Mouse (Mus musculus) midbrain, postnatal 0 days (tissue): ENCODE results near the gene Sat2. TPM values are rescaled to one million over a fixed set of nuclear protein-coding genes. Genes with fewer than 3 reads are reported as not detected.

Experiments
- ATAC-seq: fragments of 200-750 bp; cut with Nextera tagmentation; 2 replicates; pipeline ENCODE4 v1.8.0; 2017; ENCODE audit warnings: moderate number of reproducible peaks, mild to moderate bottlenecking, moderate TSS enrichment, moderate library complexity; ENCODE audit not compliant: low FRiP score
- DNase-seq: peaks from one replicate; pipeline ENCODE4 v3.0.0-alpha.2; 2015; ENCODE audit warnings: low spot score
- H3K27ac ChIP-seq: fragments of 300-500 bp; sonication (generic); 2 replicates; pipeline ENCODE4 v1.5.1; 2014; ENCODE audit warnings: low read depth, mild to moderate bottlenecking, low read length, mixed read lengths
- H3K27me3 ChIP-seq: fragments of 300-500 bp; sonication (generic); 2 replicates; pipeline ENCODE4 v1.6.1; 2014; ENCODE audit warnings: low read length, control low read depth, mixed read lengths; ENCODE audit not compliant: insufficient read depth
- H3K36me3 ChIP-seq: fragments of 300-500 bp; sonication (generic); 2 replicates; pipeline ENCODE4 v1.6.1; 2014; ENCODE audit warnings: low read length, control low read depth, mixed read lengths; ENCODE audit not compliant: insufficient read depth
- H3K4me1 ChIP-seq: fragments of 300-500 bp; sonication (generic); 2 replicates; pipeline ENCODE4 v1.6.1; 2014; ENCODE audit warnings: mild to moderate bottlenecking, control low read depth, antibody characterized with exemption, low read length, mixed read lengths; ENCODE audit not compliant: insufficient read depth
- H3K4me2 ChIP-seq: fragments of 300-500 bp; sonication (generic); 2 replicates; pipeline ENCODE4 v1.6.1; 2014; ENCODE audit warnings: low read depth, mild to moderate bottlenecking, low read length, mixed read lengths; ENCODE audit not compliant: poor library complexity, severe bottlenecking
- H3K4me3 ChIP-seq: fragments of 300-500 bp; sonication (generic); 2 replicates; pipeline ENCODE4 v1.5.1; 2014; ENCODE audit warnings: low read depth, mild to moderate bottlenecking, low read length, moderate library complexity
- H3K9ac ChIP-seq: fragments of 300-500 bp; sonication (generic); replicated peaks from 2 replicates; pipeline ENCODE4 v1.6.1; 2014; ENCODE audit warnings: mild to moderate bottlenecking, low read length, moderate library complexity, mixed read lengths; ENCODE audit not compliant: poor library complexity, severe bottlenecking
- H3K9me3 ChIP-seq: fragments of 300-500 bp; sonication (generic); 2 replicates; pipeline ENCODE4 v1.6.1; 2016; ENCODE audit warnings: low read length, control low read depth
- CTCF ChIP-seq: IDR thresholded peaks from 2 replicates; pipeline ENCODE4 v1.5.1; 2016; ENCODE audit warnings: antibody characterized with exemption, mild to moderate bottlenecking
- WGBS: fragments of 180-500 bp; shearing (Covaris S2); extraction: QIAGEN DNeasy Blood & Tissue Kit; methylation state at CpG from one replicate; pipeline ENCODE4 v1.1.7; 2014; 5-methylcytosine and 5-hydroxymethylcytosine counted together
- polyA plus RNA-seq: library from polyadenylated mRNA; unstranded; fragments of >200 nt; fragmentation: Nextera tagmentation; extraction: Ambion mirVana; gene quantifications from 2 replicates; pipeline ENCODE4 v1.2.1, GENCODE M21; 2015
- total RNA-seq: library from RNA; depleted of rRNA; stranded (reverse); fragments of >200 nt; gene quantifications from 2 replicates; pipeline ENCODE4 v1.2.3, GENCODE M21; 2014

The Sat2 gene
- total and polyA plus RNA-seq, 2 experiments from 2014 or later = 13.3 to 29.9 TPM

- Histone ChIP-seq H3K4me1 (no peaks in the 10 kb centered on the region), H3K36me3 (peaks cover 26% of the 10 kb centered on the region), H3K9ac (no peak overlapping the region), H3K9me3 (no peaks in the 10 kb centered on the region), H3K4me2 (no peak overlapping the region), H3K4me3 (no peak overlapping the region), H3K27ac (no peak overlapping the region), H3K27me3 (no peaks in the 10 kb centered on the region)
- ATAC-seq (no peak), DNase-seq (no peak)
- TF ChIP-seq CTCF = no peak
- WGBS = 97% methylated on average over 13 of the region's 13 CpGs
These were observed 36.9 kb upstream of the Sat2 start for GRCm38 (mm10) chr11:69584937-69585336.

DNA sequence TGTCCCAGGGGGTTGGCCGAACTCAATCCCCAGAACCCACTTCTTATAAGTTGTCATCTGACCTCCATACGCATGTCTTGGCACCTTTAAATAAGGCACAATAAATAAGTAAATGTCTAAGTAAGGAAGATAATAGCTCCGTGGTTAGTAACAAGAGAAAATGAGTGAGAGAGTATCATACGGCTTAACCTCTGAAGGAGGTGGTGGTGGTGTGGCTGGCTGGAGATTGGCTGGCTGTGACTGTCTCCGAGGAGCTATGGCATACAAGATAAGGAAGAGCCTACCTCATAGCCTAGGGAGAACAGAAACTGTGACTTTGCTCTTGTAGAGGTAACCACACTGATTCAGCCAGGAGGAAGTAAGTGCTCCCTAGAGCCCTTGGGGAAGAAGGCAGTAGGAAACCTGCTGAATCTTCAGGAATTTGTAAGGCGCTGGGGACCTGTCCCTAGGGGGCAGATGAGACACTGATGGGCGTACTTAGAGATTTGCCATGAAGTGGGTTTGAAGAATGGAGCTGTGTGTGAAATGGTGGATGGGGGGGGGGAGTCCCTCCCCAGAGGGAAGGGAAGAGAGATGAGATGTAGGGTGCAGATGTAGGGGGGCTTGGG, 36.0 kb upstream of the Sat2 start:
- Histone ChIP-seq H3K4me1 (no peaks in the 10 kb centered on the region), H3K27me3 (no peaks in the 10 kb centered on the region), H3K4me3 (no peak overlapping the region), H3K4me2 (no peak overlapping the region), H3K9me3 (no peaks in the 10 kb centered on the region), H3K36me3 (peaks cover 32% of the 10 kb centered on the region), H3K27ac (no peak overlapping the region), H3K9ac (no peak overlapping the region)
- WGBS = 83% methylated on average over 7 of the region's 7 CpGs
- no peak for DNase-seq
- ATAC-seq = no peak
- no peak for TF ChIP-seq CTCF

DNA sequence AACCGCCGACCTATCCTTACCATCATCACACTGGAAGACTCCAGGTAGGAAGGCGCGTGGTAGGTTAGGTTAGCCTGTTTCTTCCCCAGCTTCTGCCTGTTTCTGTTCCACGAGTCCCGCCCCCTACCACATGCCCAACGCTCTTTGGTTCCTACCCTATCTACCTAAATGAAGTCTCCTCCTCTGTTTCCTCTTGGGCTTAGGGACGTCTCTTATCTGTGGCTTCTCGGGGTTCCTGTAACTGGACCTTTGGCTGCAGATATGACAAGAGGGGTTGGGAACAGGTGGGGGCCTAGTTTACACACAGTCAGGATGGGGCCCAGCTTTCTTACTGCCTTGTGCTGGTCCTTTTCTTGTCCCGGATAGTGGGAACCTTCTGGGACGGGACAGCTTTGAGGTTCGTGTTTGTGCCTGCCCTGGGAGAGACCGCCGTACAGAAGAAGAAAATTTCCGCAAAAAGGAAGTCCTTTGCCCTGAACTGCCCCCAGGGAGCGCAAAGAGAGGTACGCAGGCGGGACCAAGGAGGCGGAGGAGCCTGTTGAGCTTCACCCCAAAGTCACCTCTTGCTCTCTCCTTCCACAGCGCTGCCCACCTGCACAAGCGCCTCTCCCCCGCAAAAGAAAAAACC, 32.5 kb upstream of the Sat2 start:
- ATAC-seq = no peak
- Histone ChIP-seq H3K4me2 (no peak overlapping the region), H3K9me3 (no peaks in the 10 kb centered on the region), H3K36me3 (peaks cover 37% of the 10 kb centered on the region), H3K4me3 (no peak overlapping the region), H3K27me3 (no peaks in the 10 kb centered on the region), H3K4me1 (no peaks in the 10 kb centered on the region), H3K9ac (no peak overlapping the region), H3K27ac (no peak overlapping the region)
- whole genome bisulfite sequencing = 96% methylated on average over 22 of the region's 22 CpGs
- TF ChIP-seq CTCF = no peak
- DNase-seq = no peak

GRCm38 (mm10) chr11:69590622-69591021, 31.2 kb upstream of the Sat2 start:
- DNase-seq = no peak
- no peak for ATAC-seq
- Histone ChIP-seq H3K9me3 (no peaks in the 10 kb centered on the region), H3K4me2 (no peak overlapping the region), H3K9ac (no peak overlapping the region), H3K4me1 (no peaks in the 10 kb centered on the region), H3K27ac (no peak overlapping the region), H3K27me3 (no peaks in the 10 kb centered on the region), H3K4me3 (no peak overlapping the region), H3K36me3 (peaks cover 41% of the 10 kb centered on the region)
- WGBS = 95% methylated on average over 8 of the region's 8 CpGs
- no peak for TF ChIP-seq CTCF

- TF ChIP-seq CTCF = no peak
- no peak overlapping the region for H3K9ac ChIP-seq
- H3K27me3 ChIP-seq = no peaks in the 10 kb centered on the region
- DNase-seq (no peak), ATAC-seq (no peak)
- H3K9me3 ChIP-seq = no peaks in the 10 kb centered on the region
- WGBS = 89% methylated on average over 3 of the region's 3 CpGs
- H3K4me2 ChIP-seq = no peak overlapping the region
- 0 out of 2 replicates have a peak overlapping the region, but pooled peaks have one; percentile 14 for H3K27ac ChIP-seq
- peaks cover 41% of the 10 kb centered on the region for H3K36me3 ChIP-seq
- no peaks in the 10 kb centered on the region for H3K4me1 ChIP-seq
- H3K4me3 ChIP-seq = no peak overlapping the region
These were observed 30.4 kb upstream of the Sat2 start for GRCm38 (mm10) chr11:69591424-69591823.

DNA sequence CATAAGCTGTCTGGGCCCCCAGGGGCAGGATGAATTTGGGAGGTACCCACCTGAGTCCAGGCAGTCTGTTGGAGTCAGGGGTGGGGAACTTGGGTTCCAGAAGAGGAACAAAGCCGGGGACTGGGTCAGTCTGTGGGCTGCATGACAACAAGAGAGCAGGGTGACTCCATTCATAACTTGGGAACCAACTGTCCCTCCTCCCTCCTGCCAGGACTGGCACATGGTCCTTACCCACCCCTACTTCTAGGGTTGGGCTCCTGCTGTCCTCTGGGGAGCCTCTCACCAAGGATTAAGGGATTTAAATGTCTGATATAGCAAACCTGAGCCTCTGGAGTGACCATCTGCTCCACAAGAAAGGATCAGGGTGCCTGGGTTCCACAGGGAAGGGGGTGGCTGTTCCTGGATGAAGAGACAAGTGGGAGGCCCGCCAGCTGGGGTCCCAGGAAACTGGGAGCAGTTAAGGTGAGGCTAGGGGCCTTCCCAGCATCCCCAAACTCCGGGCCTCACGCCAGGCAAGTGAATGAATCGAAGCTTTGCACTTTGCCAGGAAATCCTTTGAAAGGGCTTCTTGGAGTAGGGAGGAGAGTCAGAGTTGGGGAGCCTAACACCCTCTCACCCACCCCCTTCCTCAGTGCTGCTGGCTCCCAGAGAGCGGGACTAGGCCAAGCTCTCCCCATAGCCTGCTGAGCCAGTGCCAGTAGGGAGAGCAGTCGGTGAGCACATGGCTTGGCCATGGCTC, 29.8 kb upstream of the Sat2 start:
- no peak overlapping the region for H3K4me2 ChIP-seq
- 67% methylated on average over 7 of the region's 7 CpGs for WGBS

More for the DNA sequence above, 29.8 kb upstream of the Sat2 start:
- ATAC-seq (peak; percentile 86), DNase-seq (peak; percentile 82)
- no peak overlapping the region for H3K9ac ChIP-seq
- no peak overlapping the region for H3K4me3 ChIP-seq
- no peaks in the 10 kb centered on the region for H3K9me3 ChIP-seq
- H3K27me3 ChIP-seq = no peaks in the 10 kb centered on the region
- H3K36me3 ChIP-seq = peaks cover 39% of the 10 kb centered on the region
- H3K27ac ChIP-seq = peak overlapping the region; percentile 4; the same call in 1 of the 2 replicates
- TF ChIP-seq CTCF = no peak
- H3K4me1 ChIP-seq = no peaks in the 10 kb centered on the region
